ENCODE assay signal across 8 mouse cellular contexts in genomic region chr5:123326751-123327148, GRCm38 (mm10). TPM values are rescaled to one million over a fixed set of nuclear protein-coding genes. Genes with fewer than 3 reads are reported as not detected.
DNase-seq lines count a peak whose midpoint lies in the region; ATAC-seq and TF ChIP-seq lines count a peak whose summit lies in the region.
"Had no signal": no experiment of that assay in that cellular context is flagged by ENCODE, and none has a peak within 500 bp of the region (broad histone marks: within the 10 kb centered on the region; RNA-seq: fewer than 3 reads in every experiment).

No protein-coding gene starts in this region.

- H3K36me3 ChIP-seq in liver, postnatal 0 days (replicated peaks; ENCODE audit: insufficient read depth, low read length) = no peaks in the 10 kb centered on the region
- no peaks in the 10 kb centered on the region for H3K36me3 ChIP-seq in liver, embryonic 11.5 days (ENCODE audit: control insufficient read depth, insufficient read depth, low read length)
- H3K36me3 ChIP-seq in limb, embryonic 14.5 days (ENCODE audit: control insufficient read depth, insufficient read depth, low read length) = no peaks in the 10 kb centered on the region
- H3K36me3 ChIP-seq in stomach, embryonic 16.5 days (ENCODE audit: control insufficient read depth, insufficient read depth, low read length) = no peaks in the 10 kb centered on the region

- no peak overlapping the region for H3K4me3 ChIP-seq in liver, postnatal 0 days (ENCODE audit: low read depth, low read length)
- H3K4me3 ChIP-seq in liver, embryonic 11.5 days (ENCODE audit: low read depth, low read length) = no peak overlapping the region
- H3K4me3 ChIP-seq in limb, embryonic 14.5 days (replicated peaks; ENCODE audit: low read length) = no peak overlapping the region
- H3K4me3 ChIP-seq in stomach, embryonic 16.5 days (replicated peaks; ENCODE audit: low read length) = no peak overlapping the region

- no peaks in the 10 kb centered on the region for H3K9me3 ChIP-seq in liver, postnatal 0 days (ENCODE audit: low read length)
- H3K9me3 ChIP-seq in liver, embryonic 11.5 days (ENCODE audit: control insufficient read depth, low read length) = no peaks in the 10 kb centered on the region
- no peaks in the 10 kb centered on the region for H3K9me3 ChIP-seq in limb, embryonic 14.5 days (ENCODE audit: control insufficient read depth, low read length)
- H3K9me3 ChIP-seq in stomach, embryonic 16.5 days (replicated peaks; ENCODE audit: control insufficient read depth, low read length) = no peaks in the 10 kb centered on the region

- TF ChIP-seq POLR2A in limb, embryonic 14.5 days (IDR thresholded peaks at IDR 0.05; ENCODE audit: borderline replicate concordance, extremely low read depth, insufficient read depth, insufficient read length) = no peak

- H3K9ac ChIP-seq in liver, postnatal 0 days (replicated peaks) = no peak overlapping the region
- H3K9ac ChIP-seq in liver, embryonic 11.5 days (ENCODE audit: low read depth, low read length) = no peak overlapping the region
- H3K9ac ChIP-seq in limb, embryonic 14.5 days (ENCODE audit: low read depth, low read length, severe bottlenecking) = no peak overlapping the region
- no peak overlapping the region for H3K9ac ChIP-seq in stomach, embryonic 16.5 days (ENCODE audit: low read length)
- H3K9ac ChIP-seq: liver, embryonic 14.5 days had no signal

- ATAC-seq in liver, postnatal 0 days = peak; percentile 72
- no peak for ATAC-seq in liver, embryonic 11.5 days (replicated peaks; ENCODE audit: low FRiP score)
- peak; percentile 56; the same call in 1 of the 2 replicates for ATAC-seq in limb, embryonic 14.5 days (ENCODE audit: low FRiP score, low read depth)
- ATAC-seq in stomach, embryonic 16.5 days (ENCODE audit: insufficient read depth, low FRiP score) = peak; percentile 56; the same call in 1 of the 2 replicates

- H3K4me2 ChIP-seq in liver, postnatal 0 days (ENCODE audit: low read depth, low read length) = no peak overlapping the region
- no peak overlapping the region for H3K4me2 ChIP-seq in liver, embryonic 11.5 days
- H3K4me2 ChIP-seq in limb, embryonic 14.5 days (replicated peaks; ENCODE audit: low read depth, low read length, severe bottlenecking) = no peak overlapping the region
- H3K4me2 ChIP-seq in stomach, embryonic 16.5 days (ENCODE audit: low read depth, low read length) = no peak overlapping the region

- TF ChIP-seq EP300 in liver, postnatal 0 days (IDR thresholded peaks at IDR 0.05; ENCODE audit: low read depth) = peak; percentile 49; the same call in 1 of the 2 replicates

- no peaks in the 10 kb centered on the region for H3K27me3 ChIP-seq in liver, postnatal 0 days (ENCODE audit: insufficient read depth, low read length)
- H3K27me3 ChIP-seq in liver, embryonic 11.5 days (replicated peaks; ENCODE audit: control insufficient read depth, insufficient read depth, low read length) = no peaks in the 10 kb centered on the region
- no peaks in the 10 kb centered on the region for H3K27me3 ChIP-seq in limb, embryonic 14.5 days (ENCODE audit: control insufficient read depth, insufficient read depth, low read length)
- no peaks in the 10 kb centered on the region for H3K27me3 ChIP-seq in stomach, embryonic 16.5 days (ENCODE audit: control insufficient read depth, insufficient read depth, low read length)

- no peak for TF ChIP-seq CTCF in liver, postnatal 0 days (IDR thresholded peaks at IDR 0.05; ENCODE audit: low read depth)

- DNase-seq in liver, postnatal 0 days = peak; percentile 60
- no peak for DNase-seq in liver, embryonic 11.5 days (ENCODE audit: low spot score)
- DNase-seq in gastrocnemius, postnatal 25 days = peak; percentile 49
- DNase-seq in limb, embryonic 14.5 days (ENCODE audit: low spot score) = no peak
- no peak for DNase-seq in layer of hippocampus, adult 11-12 months (ENCODE audit: low spot score)
- no peak for DNase-seq in embryo, embryonic 9.5 days (ENCODE audit: extremely low spot score)

- peaks cover 2% of the 10 kb centered on the region; the same call in 1 of the 2 replicates for H3K4me1 ChIP-seq in liver, postnatal 0 days (ENCODE audit: insufficient read depth)
- H3K4me1 ChIP-seq in liver, embryonic 11.5 days (replicated peaks; ENCODE audit: control insufficient read depth, insufficient read depth, low read length) = no peaks in the 10 kb centered on the region
- H3K4me1 ChIP-seq in limb, embryonic 14.5 days (ENCODE audit: control insufficient read depth, insufficient read depth, low read length) = 0 out of 2 replicates have a peak, but pooled peaks cover 9% of the 10 kb centered on the region
- H3K4me1 ChIP-seq in stomach, embryonic 16.5 days (ENCODE audit: control insufficient read depth, insufficient read depth, low read length) = peaks cover 2% of the 10 kb centered on the region; the same call in 1 of the 2 replicates

- 70% methylated on average over 9 of the region's 9 CpGs for WGBS in liver, postnatal 0 days (ENCODE audit: insufficient replicate concordance)
- 79% methylated on average over 9 of the region's 9 CpGs for WGBS in liver, embryonic 11.5 days
- WGBS in limb, embryonic 14.5 days = 77% methylated on average over 9 of the region's 9 CpGs
- WGBS in stomach, embryonic 16.5 days = 65% methylated on average over 9 of the region's 9 CpGs

- peak overlapping the region; percentile 74 for H3K27ac ChIP-seq in liver, postnatal 0 days (ENCODE audit: low read depth)
- H3K27ac ChIP-seq in liver, embryonic 11.5 days (ENCODE audit: low read depth, low read length) = no peak overlapping the region
- H3K27ac ChIP-seq in limb, embryonic 14.5 days (replicated peaks; ENCODE audit: low read depth, low read length) = peak overlapping the region; percentile 65
- H3K27ac ChIP-seq in stomach, embryonic 16.5 days (ENCODE audit: low read length) = peak overlapping the region; percentile 57; the same call in 1 of the 2 replicates
- H3K27ac ChIP-seq: liver, embryonic 14.5 days had no signal

RNA-seq across cellular contexts. Expression of gene Bcl7a, which starts 16.9 kb away (rescaled TPM):
- polyA plus RNA-seq in liver, postnatal 0 days (2015; fragmentation: Nextera tagmentation; extraction: Ambion mirVana) = 5.1 and 5.3 TPM in 2 replicates
- 18.2 and 21.1 TPM in 2 replicates for polyA plus RNA-seq in liver, embryonic 11.5 days (2014; fragmentation: Nextera tagmentation; extraction: Ambion mirVana)
- 1 to 10 TPM; 8.4 to 8.6 TPM for total RNA-seq in gastrocnemius, postnatal 25 days (2021)
- polyA plus RNA-seq in limb, embryonic 14.5 days (2012; rRNA removed) = 28.3 and 31.4 TPM in 2 replicates
- 20.1 and 25.4 TPM in 2 replicates for polyA plus RNA-seq in limb, embryonic 14.5 days (2014; fragmentation: Nextera tagmentation; extraction: Ambion mirVana)
- polyA plus RNA-seq in stomach, embryonic 16.5 days (2015; fragmentation: Nextera tagmentation; extraction: Ambion mirVana) = 18.7 and 20.4 TPM in 2 replicates

Comparison
In these comparisons a context has a peak if more than half of its experiments do, and no peak if none do; other contexts are left out.
1. DNase-seq: peak in liver, postnatal 0 days (single experiment) and gastrocnemius, postnatal 25 days (single experiment); none in liver, embryonic 11.5 days (single experiment), limb, embryonic 14.5 days (single experiment), layer of hippocampus, adult 11-12 months (single experiment) and embryo, embryonic 9.5 days (single experiment).